Mouse (Mus musculus) erythroblast, embryonic 14.5 days (primary cell): ENCODE data around the gene Etnppl. TPM values are rescaled to one million over a fixed set of nuclear protein-coding genes. Genes with fewer than 3 reads are reported as not detected.

Experiments used
- H3K27me3 ChIP-seq: 2 replicates; pipeline ENCODE4 v1.6.1; 2012; ENCODE audit warnings: inconsistent platforms; ENCODE audit not compliant: control insufficient read depth
- H3K36me3 ChIP-seq: 2 replicates; pipeline ENCODE4 v1.6.1; 2012; ENCODE audit warnings: mild to moderate bottlenecking, inconsistent platforms; ENCODE audit not compliant: control insufficient read depth
- H3K4me1 ChIP-seq: 2 replicates; pipeline ENCODE4 v1.6.1; 2012; ENCODE audit warnings: inconsistent platforms; ENCODE audit not compliant: control insufficient read depth
- H3K4me3 ChIP-seq: replicated peaks from 2 replicates; pipeline ENCODE3; 2012; ENCODE audit warnings: moderate library complexity, mild to moderate bottlenecking, inconsistent platforms
- H3K9me3 ChIP-seq: 2 replicates; pipeline ENCODE4 v1.6.1; 2012; ENCODE audit warnings: low read length, inconsistent platforms, mixed read lengths; ENCODE audit not compliant: control insufficient read depth
- GATA1 ChIP-seq: IDR thresholded peaks from 2 replicates; pipeline ENCODE4 v1.6.1; 2012; ENCODE audit warnings: low read length, inconsistent platforms, mixed read lengths
- TAL1 ChIP-seq: IDR thresholded peaks from 3 replicates; pipeline ENCODE4 v1.6.1; 2012; ENCODE audit warnings: low read length, inconsistent platforms, mixed read lengths
- polyA plus RNA-seq: library from polyadenylated mRNA; stranded (reverse); fragments of >175 nt; gene quantifications from 2 replicates; pipeline ENCODE4 v1.2.3, GENCODE M21; 2012

Etnppl gene
- polyA plus RNA-seq, 1 experiment: not detected

- TF ChIP-seq TAL1: no peak
Observed at GRCm38 (mm10) chr3:130595050-130595449, 22.2 kb upstream of the Etnppl start.

GRCm38 (mm10) chr3:130601491-130601890 lies 15.8 kb upstream of the Etnppl start:
- H3K9me3 ChIP-seq: no peaks in the 10 kb centered on the region
- no peak overlapping the region for H3K4me3 ChIP-seq
- TF ChIP-seq TAL1 (no peak), GATA1 (no peak)
- no peaks in the 10 kb centered on the region for H3K27me3 ChIP-seq
- no peaks in the 10 kb centered on the region for H3K4me1 ChIP-seq
- no peaks in the 10 kb centered on the region for H3K36me3 ChIP-seq

More at GRCm38 (mm10) chr3:130595050-130595449, 22.2 kb upstream of the Etnppl start:
- Histone ChIP-seq H3K27me3 (no peaks in the 10 kb centered on the region), H3K4me1 (no peaks in the 10 kb centered on the region), H3K4me3 (no peak overlapping the region), H3K9me3 (no peaks in the 10 kb centered on the region), H3K36me3 (no peaks in the 10 kb centered on the region)

DNA sequence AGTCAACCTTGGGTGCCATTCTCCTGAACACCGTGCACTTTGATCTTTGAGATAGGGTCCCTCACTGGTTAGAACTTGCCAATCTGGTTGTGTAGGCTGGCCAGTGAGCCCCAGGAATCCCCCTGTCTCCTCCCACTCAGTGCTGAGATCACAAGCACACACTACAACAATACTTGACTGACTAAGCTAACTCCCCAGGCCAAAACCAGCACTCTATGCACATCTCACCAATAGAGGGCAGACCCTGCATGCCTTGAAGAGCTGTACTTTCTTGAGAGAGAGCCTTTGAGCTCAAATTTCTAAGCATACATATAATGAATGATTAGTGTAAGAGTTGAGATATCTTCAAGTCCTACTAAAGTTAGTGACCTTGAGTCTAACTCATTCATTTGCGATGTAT lies 9.3 kb upstream of the Etnppl start:
- TF ChIP-seq GATA1: no peak
- no peak for TF ChIP-seq TAL1
- Histone ChIP-seq H3K9me3 (no peaks in the 10 kb centered on the region), H3K4me1 (no peaks in the 10 kb centered on the region), H3K36me3 (no peaks in the 10 kb centered on the region), H3K27me3 (no peaks in the 10 kb centered on the region), H3K4me3 (no peak overlapping the region)

DNA sequence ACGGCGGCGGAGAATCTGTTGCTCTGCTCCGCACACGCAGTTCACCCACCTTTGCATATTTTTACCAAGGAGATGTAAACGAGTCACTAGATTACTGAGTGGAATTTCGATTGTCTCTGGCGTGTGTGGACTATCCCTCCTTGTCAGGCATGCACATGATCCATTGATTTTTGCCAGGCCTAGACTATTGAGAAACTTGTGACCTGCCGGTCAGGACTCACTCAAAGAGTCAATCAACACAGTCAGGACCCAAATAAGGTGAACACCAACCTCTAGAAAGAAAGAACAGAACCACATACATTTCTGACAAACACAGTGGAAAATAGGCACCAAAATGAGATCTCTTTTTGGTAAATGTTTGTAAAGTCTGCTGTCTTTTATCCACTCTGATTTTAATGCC lies 2.8 kb upstream of the Etnppl start:
- Histone ChIP-seq H3K36me3 (no peaks in the 10 kb centered on the region), H3K27me3 (peaks cover 6% of the 10 kb centered on the region; the same call in 1 of the 2 replicates), H3K9me3 (0 out of 2 replicates have a peak, but pooled peaks cover 2% of the 10 kb centered on the region), H3K4me3 (no peak overlapping the region), H3K4me1 (no peaks in the 10 kb centered on the region)
- TF ChIP-seq GATA1 (no peak), TAL1 (no peak)

- Histone ChIP-seq H3K9me3 (0 out of 2 replicates have a peak, but pooled peaks cover 2% of the 10 kb centered on the region), H3K4me1 (no peaks in the 10 kb centered on the region), H3K4me3 (no peak overlapping the region), H3K36me3 (no peaks in the 10 kb centered on the region), H3K27me3 (peaks cover 6% of the 10 kb centered on the region; the same call in 1 of the 2 replicates)
- TF ChIP-seq GATA1 (no peak), TAL1 (no peak)
Observed at GRCm38 (mm10) chr3:130615625-130616024, 1.6 kb upstream of the Etnppl start.

DNA sequence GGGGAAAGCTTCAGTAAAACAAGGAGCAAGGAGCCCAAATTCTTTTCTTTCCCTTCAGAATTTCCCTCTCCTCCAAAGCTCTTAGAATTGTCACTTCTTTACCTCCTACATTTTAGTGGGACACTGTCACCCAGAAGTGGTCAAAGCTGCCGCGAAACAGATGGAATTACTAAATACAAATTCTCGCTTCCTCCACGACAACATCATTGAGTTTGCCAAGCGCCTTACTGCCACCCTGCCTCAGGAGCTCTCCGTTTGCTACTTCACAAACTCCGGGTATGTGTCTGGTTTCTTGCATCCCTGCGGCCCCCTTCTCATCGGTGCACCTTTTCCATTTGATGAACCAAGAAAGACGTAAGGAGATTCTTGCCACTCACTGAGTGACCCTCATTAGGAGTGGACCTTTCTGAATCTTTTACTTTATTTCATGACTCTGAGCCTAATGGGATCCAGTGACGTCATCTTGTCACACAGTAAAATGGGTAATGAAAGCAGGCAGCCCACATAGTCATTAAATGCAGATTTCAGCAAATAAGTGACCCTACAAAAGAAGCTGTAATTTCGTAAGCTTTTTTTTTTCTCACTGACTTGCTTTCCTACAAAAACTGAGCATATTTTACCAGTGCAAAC lies 3.4 kb downstream of the Etnppl start:
- no peak overlapping the region for H3K4me3 ChIP-seq
- H3K9me3 ChIP-seq: peaks cover 2% of the 10 kb centered on the region
- H3K27me3 ChIP-seq: peaks cover 6% of the 10 kb centered on the region; the same call in 1 of the 2 replicates
- no peak for TF ChIP-seq GATA1
- TF ChIP-seq TAL1: no peak
- H3K36me3 ChIP-seq: no peaks in the 10 kb centered on the region
- no peaks in the 10 kb centered on the region for H3K4me1 ChIP-seq

GRCm38 (mm10) chr3:130628358-130628757 lies 11.1 kb downstream of the Etnppl start:
- Histone ChIP-seq H3K36me3 (no peaks in the 10 kb centered on the region), H3K4me3 (no peak overlapping the region), H3K4me1 (no peaks in the 10 kb centered on the region), H3K27me3 (no peaks in the 10 kb centered on the region), H3K9me3 (peaks cover 10% of the 10 kb centered on the region)
- TF ChIP-seq TAL1 (no peak), GATA1 (no peak)

GRCm38 (mm10) chr3:130633859-130634258 lies 16.6 kb downstream of the Etnppl start:
- TF ChIP-seq GATA1 (no peak), TAL1 (no peak)
- Histone ChIP-seq H3K9me3 (peaks cover 5% of the 10 kb centered on the region; the same call in 1 of the 2 replicates), H3K27me3 (no peaks in the 10 kb centered on the region), H3K36me3 (no peaks in the 10 kb centered on the region), H3K4me1 (no peaks in the 10 kb centered on the region), H3K4me3 (no peak overlapping the region)

DNA sequence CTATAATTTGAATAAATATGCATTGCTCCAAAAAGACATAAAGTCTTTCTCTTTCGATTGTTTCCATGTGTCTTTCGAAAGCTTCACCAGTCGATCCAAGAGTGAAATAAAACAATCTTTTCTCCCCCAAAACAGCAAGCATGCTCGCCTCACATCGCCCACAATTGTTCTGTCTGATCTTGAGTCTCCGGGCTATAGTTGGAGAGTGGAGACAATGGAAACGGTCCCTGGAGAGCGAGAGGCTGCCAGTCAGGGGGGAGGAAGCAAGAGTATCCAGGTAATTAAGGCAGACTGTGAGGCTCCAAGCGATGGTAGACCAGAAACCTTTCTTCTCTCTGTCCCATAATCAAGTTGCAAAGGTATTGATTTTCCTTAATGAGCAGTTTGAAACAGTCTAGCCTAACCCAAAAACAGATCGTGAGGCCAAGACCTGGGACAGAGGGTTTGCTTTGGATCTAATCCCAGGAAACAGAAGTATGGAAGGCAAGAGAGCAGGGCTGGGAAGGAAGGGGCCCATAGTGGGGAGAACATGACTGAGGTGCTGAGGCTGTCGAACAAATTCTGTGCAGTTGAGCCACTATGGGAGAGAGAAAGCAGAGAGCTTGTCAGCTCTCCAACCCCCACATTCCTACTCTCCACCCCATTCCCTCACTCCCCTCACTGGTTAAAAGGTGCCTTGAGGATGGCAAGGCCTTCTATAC lies 29.0 kb downstream of the Etnppl start:
- Histone ChIP-seq H3K36me3 (no peaks in the 10 kb centered on the region), H3K9me3 (no peaks in the 10 kb centered on the region), H3K4me3 (no peak overlapping the region), H3K27me3 (no peaks in the 10 kb centered on the region), H3K4me1 (no peaks in the 10 kb centered on the region)
- no peak for TF ChIP-seq GATA1
- no peak for TF ChIP-seq TAL1
